Mouse (Mus musculus) CD8-positive naive resting alpha-beta T cell, adult 57 days (primary cell): Measurements from ENCODE around the gene Nudt7. TPM values are rescaled to one million over a fixed set of nuclear protein-coding genes. Genes with fewer than 3 reads are reported as not detected.

ENCODE experiments used
- total RNA-seq: library from RNA; stranded (reverse); gene quantifications from one replicate; pipeline ENCODE4 v1.2.4, GENCODE M21; 2023

Nudt7 gene
- 8.0 TPM for total RNA-seq

GRCm38 (mm10) chr8:114133510-114134362 lies at the start of gene Nudt7:
Nudt7 (plus strand) TSS chr8:114133557.

Other genes with a start within 250 kb of the Nudt7 start
- not detected for gene Vat1l, start 72.1 kb downstream of the Nudt7 start, total RNA-seq